Mouse (Mus musculus): ENCODE measurements around the gene Sorcs2.

- TF ChIP-seq CTCF (IDR thresholded peaks at IDR 0.05; ENCODE audit: extremely low read depth, insufficient read depth, low read length) (no peak), POLR2A (IDR thresholded peaks at IDR 0.05; ENCODE audit: extremely low read depth, insufficient read depth, low read length) (no peak)
Observed at GRCm38 (mm10) chr5:36427831-36428230, 29.9 kb upstream of the Sorcs2 start.
